Mouse (Mus musculus): ENCODE measurements at regions not wholly inside any gene's neighbourhood (a gene's known extent, or its start where the extent isn't known, plus 50 kb on each side); places are given as distances from the start of the nearest gene placed in this dataset.

GRCm38 (mm10) chr4:9033106-9033642 is 794.3 kb upstream of the Car8 start:
- DNase-seq (ENCODE audit: low spot score): no peak

DNA sequence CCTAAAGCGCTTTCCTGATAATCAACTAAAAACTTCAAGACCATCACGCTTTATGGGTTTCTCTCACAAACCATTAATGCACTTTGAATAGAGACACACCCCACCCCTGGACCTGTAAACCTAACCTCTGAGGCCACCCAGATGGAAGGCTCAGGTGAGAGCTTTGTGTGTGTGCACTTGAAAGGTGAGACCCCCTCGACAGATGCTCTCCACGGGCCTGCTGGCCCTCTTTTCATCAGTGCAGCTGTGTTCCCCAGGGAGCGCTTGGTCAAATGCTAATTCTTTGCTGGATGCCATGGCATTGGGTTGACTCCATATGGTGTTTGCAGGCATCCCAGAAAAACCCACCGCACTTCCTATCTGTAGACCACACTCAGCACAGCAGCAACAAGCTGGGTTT is 792.8 kb upstream of the Car8 start:
- no peak for DNase-seq (ENCODE audit: low spot score)

- DNase-seq (ENCODE audit: low spot score): no peak
Measured at GRCm38 (mm10) chr4:9028946-9029345, 790.1 kb upstream of the Car8 start.

GRCm38 (mm10) chr4:9028475-9028874 is 789.6 kb upstream of the Car8 start:
- DNase-seq (ENCODE audit: low spot score): peak; percentile 32

GRCm38 (mm10) chr4:9027798-9028404 is 789.1 kb upstream of the Car8 start:
- DNase-seq (ENCODE audit: low spot score): peak; percentile 79

- peak; percentile 26 for DNase-seq (ENCODE audit: low spot score)
Measured at GRCm38 (mm10) chr4:9027383-9027782, 788.5 kb upstream of the Car8 start.

- DNase-seq (ENCODE audit: low spot score): no peak
Measured at GRCm38 (mm10) chr4:9026841-9027240, 788.0 kb upstream of the Car8 start.

GRCm38 (mm10) chr4:9025821-9026470 is 787.1 kb upstream of the Car8 start:
- peak; percentile 67 for DNase-seq (ENCODE audit: low spot score)

DNA sequence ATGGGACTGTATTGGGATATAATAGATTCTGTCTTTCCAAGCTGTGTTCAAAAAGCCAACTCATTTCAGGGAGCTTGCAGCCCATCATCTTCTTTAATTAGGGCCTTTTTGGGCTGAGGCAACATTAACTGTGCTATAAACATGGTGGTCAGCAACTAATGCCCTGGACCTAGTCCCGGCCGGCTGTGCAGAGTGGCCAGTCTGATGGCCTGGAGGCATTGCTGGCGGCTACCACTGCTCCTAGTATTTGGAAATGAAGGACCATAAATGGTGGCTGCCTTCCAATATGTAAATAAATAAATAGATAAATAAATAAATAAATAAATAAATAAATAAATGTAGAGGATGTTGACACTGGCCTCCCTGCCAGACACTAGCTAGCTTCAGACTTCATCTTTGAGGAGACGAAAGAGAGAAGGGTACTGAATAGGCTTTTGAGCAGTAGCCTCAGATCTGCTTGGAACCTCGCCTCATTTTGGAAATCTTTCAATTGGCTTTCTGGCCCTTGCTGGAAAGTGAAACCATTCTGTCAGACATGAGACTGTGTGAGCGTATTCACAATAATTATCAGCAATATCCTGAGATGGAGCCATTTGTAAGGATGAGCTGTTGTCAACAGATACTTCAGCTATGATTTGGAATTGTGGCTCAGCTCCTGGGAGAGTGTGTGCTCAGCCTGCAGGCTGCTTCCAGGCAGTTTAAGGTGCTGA is 785.5 kb upstream of the Car8 start:
- no peak for DNase-seq (ENCODE audit: low spot score)

DNA sequence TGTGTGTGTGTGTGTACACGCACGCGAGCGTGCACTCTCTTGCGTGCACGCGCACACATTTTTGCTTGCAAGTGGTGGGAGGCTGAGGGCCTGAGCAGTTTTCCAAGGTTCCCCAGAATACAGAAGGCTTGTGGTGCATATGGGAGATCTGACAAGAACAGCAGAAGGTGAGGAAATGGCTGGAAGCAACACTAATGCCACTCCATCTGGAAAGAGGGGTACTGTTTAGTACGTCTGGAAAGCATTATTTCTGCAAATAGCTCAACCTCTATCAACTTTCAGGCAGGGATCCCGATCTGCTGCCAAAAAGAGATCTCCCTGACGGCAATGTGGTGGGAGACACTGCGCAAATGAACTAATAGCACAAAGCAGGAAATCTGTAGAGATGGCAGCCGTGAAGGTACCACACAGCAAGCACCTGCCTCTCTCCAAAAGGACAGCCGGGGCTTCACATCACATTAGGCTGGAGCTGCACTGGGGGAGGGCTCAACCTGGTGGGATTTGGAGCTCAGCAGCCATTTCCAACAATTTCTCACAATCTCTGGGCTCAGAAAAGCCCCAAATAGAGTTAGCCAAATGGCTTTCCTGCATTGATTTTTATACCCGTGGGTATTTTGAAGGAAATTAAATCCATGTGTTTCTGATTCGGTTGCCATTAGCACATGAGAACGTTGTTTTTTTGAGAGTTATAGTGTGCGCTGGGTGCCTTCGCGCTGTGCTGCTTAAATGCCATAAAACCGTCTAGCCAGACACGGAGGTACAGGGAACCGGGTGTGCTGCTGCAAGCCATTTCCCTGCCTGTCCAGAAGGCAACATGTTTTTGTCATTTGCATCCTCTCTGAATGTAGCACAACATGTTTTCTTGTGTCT is 780.6 kb upstream of the Car8 start:
- DNase-seq (ENCODE audit: low spot score): no peak

GRCm38 (mm10) chr4:9018236-9018635 is 779.4 kb upstream of the Car8 start:
- no peak for DNase-seq (ENCODE audit: low spot score)

DNA sequence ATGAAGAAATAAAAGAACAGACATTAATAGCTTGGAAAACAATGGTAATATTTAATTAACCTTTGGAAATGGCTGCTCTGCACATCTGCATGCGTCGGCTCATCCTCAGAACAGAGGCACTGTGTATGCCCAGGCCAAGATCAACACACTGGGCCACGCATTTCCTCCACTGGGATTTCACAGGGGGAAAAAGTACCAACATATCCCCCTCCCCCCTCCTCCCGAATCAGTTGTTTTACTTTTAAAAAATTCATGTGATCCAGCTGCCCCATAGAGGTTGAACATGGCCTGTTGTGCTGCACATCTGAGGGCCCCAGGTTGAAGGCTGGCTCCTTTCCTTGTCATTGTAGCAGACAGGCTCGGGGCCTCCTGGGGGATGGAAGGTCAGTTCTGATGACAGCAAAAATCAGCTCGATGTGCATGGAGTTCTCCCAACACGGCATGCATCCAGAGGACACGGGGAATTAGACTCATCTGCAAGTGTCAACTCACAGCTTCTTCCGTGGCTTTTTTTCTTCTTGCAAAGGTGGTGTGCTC is 777.7 kb upstream of the Car8 start:
- DNase-seq (ENCODE audit: low spot score): no peak

- peak; percentile 25 for DNase-seq (ENCODE audit: low spot score)
Measured at GRCm38 (mm10) chr4:9015528-9016503, 777.0 kb upstream of the Car8 start.

- DNase-seq (ENCODE audit: low spot score): no peak
Measured at GRCm38 (mm10) chr4:9014986-9015385, 776.1 kb upstream of the Car8 start.

- DNase-seq (ENCODE audit: low spot score): no peak
Measured at GRCm38 (mm10) chr4:9012787-9013186, 773.9 kb upstream of the Car8 start.

- DNase-seq (ENCODE audit: low spot score): no peak
Measured at GRCm38 (mm10) chr4:9011952-9012351, 773.1 kb upstream of the Car8 start.

DNA sequence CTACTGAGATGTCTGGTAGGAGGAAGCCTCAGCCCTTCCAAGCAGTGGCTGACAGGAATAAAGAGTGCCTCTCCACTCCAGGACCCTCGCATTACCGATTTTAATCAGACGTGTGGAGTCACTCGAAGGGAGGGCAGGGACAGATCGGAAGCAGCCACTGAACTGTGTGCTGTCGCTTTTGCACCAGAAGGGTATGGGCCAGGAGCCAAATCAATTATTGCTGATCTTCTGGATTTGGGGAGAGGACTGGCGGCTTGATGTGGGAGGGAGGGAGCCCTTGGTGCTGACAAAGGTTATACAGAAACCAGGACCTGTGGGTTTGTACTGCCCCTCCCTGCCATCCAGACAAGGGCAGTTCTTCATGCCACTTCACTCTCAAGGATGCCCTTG is 772.3 kb upstream of the Car8 start:
- DNase-seq (ENCODE audit: low spot score): no peak

GRCm38 (mm10) chr4:9010381-9011128 is 771.7 kb upstream of the Car8 start:
- DNase-seq (ENCODE audit: low spot score): no peak

GRCm38 (mm10) chr4:9009656-9010055 is 770.8 kb upstream of the Car8 start:
- DNase-seq (ENCODE audit: low spot score): no peak

Measured in yolk sac, embryonic 10.5 days (tissue).